Mouse (Mus musculus): Measurements from ENCODE around the gene Gns.

Gene Gns

DNA sequence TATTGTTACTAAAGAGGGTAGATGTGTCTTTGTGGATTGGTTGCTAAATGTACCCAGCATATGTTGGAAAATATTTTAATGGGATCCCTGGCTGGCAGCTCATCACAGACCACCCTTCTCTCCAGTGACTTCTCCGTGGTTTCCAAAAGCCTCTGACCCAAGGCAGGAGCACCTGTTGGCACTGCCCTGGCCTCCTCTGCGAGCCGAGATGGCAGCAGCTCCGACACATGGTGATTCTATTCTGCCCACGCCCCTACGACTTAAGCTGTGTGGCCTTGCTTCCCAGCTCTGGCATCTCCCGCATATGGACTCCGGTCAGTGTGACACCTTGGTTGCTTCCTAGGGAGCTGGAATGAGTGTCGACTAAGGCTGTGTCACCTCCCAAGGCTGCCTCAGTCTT lies 38.2 kb downstream of the Gns start:
- in situ Hi-C loops (cut with MseI, MboI): no loop called here

DNA sequence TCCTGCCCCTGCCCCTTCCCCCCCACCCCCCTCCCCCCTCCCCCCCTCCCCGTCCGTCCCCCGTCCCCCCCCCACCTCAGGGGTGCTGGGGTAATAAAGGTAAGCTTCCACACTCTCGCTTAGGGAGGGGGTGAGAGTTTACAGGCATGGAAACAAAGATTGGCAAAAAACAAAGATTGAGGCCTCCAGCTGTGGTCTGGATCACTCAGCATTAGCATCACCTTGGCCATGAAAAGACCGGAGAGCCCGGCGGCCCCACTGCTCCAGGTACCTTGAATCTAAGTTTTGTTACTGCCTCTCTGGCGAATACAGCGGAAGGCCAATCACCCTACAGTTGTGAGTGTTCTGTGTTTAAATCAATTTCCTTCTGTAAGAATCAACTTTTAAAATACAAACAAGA lies 39.1 kb downstream of the Gns start:
- in situ Hi-C loops (cut with MseI, MboI): no loop called here

- in situ Hi-C loops (cut with MseI, MboI): no loop called here
Measured at GRCm38 (mm10) chr10:121409717-121410116, 44.8 kb downstream of the Gns start.

GRCm38 (mm10) chr10:121411721-121412455 lies 47.0 kb downstream of the Gns start:
- in situ Hi-C loops (cut with MseI, MboI): no loop called here

GRCm38 (mm10) chr10:121412824-121413223 lies 47.9 kb downstream of the Gns start:
- in situ Hi-C loops (cut with MseI, MboI): no loop called here

DNA sequence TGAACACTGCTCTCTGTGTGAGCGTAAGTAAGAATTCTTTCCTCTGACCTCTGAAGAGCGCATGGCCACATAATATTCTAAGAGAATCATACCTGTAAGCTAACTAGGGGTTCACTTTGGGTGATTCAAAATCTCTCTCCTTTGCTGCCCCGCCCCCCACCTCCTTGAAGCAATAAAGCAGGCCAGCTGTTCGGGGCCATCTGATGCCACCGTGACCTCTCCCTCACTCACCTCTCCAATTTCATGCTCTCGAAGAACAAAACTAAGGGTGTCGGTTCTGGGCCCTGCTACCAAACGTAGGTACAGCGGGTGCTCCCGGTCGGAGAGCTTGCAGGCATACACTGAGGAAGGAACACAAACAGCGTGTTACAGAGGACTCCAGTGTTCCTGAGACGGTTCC lies 49.2 kb downstream of the Gns start:
- in situ Hi-C loops (cut with MseI, MboI): no loop called here

DNA sequence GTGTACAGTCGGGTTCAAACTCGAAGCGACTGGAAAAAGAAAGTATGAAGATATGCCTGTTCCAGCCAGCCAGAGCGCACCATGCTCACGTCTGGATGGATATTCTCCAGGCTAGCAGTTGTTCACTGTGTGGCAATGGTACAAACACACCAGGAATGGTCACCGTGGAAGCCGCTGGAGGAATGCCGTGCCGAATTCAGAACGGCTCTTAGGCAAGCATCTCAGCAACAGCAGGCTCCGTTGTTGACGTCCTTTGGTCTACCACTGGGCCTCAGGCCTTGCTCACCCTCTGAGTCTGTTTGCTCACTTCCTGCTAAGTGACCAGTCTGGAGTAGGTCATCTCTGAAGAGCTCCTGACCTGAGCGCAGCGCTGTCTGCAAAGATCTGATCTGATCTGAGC lies 53.9 kb downstream of the Gns start:
- in situ Hi-C loops (cut with MseI, MboI): no loop called here

- in situ Hi-C loops (cut with MseI, MboI): no loop called here
Measured at GRCm38 (mm10) chr10:121419640-121420470, 55.0 kb downstream of the Gns start.

DNA sequence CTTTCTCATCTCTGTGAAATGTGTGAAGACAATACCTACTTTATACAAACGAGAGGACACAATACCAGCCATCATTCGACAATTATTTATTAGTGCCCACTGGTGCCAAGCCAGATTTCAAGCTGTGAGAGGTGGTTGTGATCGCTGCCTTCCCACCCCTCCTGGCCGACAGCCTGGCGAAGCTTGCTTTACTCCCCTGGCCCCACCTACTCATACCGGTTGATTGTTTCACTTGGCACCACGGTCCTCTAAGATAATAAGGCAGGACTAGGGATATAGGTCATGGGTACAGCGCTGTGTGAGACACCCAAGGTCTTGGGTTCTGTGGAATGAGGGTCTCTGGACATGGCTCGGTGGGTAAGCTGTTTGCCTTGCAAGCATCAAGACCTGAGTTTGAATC lies 56.1 kb downstream of the Gns start:
- in situ Hi-C loops (cut with MseI, MboI): no loop called here

DNA sequence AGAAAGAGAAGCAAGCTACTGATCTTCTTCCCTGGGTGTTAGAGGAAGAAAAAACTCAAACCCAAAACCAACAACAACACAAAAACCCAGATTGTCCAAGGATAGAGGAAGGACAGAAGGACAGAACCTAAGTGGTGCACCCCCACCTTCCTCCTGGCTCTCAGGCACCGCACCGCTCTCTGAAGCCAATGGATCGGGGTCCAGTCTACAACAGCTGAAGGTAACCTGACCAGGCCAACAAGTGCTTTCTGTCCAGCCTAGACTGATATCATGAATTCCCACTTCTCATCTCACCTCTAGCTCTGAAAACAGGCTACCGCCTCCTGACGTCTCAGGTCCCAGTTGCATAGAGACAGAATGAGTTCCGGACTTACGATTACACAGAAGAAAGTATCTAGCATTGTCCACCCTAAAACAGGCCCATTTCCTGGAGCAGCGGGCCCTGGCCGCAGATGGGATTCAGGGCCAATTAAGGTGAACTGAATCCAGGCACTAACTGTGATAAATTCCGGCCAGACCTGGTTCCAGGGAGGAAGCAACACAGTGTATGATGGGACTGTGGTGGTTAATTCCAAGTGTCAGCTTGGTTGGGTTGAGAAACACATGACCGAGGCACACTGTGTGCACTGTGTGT lies 56.9 kb downstream of the Gns start:
- in situ Hi-C loops (cut with MseI, MboI): no loop called here

- in situ Hi-C loops (cut with MseI, MboI): no loop called here
Measured at GRCm38 (mm10) chr10:121422294-121422693, 57.4 kb downstream of the Gns start.

- in situ Hi-C loops (cut with MseI, MboI): no loop called here
Measured at GRCm38 (mm10) chr10:121423541-121424349, 58.9 kb downstream of the Gns start.

- in situ Hi-C loops (cut with MseI, MboI): no loop called here
Measured at GRCm38 (mm10) chr10:121424455-121424854, 59.6 kb downstream of the Gns start.

DNA sequence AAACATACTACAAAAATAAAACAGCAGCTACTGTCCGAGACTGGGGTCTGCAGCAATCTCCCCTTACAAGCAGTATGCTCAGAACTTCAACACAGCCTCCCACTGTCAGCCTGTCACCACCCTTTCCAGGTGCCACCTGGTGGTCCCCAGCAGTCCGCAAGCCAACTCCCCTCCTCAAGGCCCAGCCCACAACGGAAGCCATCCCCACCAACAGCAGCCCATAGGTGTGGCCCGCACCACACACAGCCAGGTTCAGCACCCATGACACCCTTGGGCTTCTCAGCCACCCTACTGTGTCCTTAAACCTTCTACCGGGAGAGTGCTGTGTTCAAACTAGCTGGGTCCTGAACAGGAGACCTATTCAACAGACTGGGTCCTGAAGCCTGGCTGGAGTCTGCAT lies 60.2 kb downstream of the Gns start:
- in situ Hi-C loops (cut with MseI, MboI): no loop called here

GRCm38 (mm10) chr10:121425506-121426025 lies 60.7 kb downstream of the Gns start:
- in situ Hi-C loops (cut with MseI, MboI): no loop called here

GRCm38 (mm10) chr10:121426458-121427070 lies 61.7 kb downstream of the Gns start:
- in situ Hi-C loops (cut with MseI, MboI): no loop called here

- in situ Hi-C loops (cut with MseI, MboI): no loop called here
Measured at GRCm38 (mm10) chr10:121427136-121427535, 62.2 kb downstream of the Gns start.

DNA sequence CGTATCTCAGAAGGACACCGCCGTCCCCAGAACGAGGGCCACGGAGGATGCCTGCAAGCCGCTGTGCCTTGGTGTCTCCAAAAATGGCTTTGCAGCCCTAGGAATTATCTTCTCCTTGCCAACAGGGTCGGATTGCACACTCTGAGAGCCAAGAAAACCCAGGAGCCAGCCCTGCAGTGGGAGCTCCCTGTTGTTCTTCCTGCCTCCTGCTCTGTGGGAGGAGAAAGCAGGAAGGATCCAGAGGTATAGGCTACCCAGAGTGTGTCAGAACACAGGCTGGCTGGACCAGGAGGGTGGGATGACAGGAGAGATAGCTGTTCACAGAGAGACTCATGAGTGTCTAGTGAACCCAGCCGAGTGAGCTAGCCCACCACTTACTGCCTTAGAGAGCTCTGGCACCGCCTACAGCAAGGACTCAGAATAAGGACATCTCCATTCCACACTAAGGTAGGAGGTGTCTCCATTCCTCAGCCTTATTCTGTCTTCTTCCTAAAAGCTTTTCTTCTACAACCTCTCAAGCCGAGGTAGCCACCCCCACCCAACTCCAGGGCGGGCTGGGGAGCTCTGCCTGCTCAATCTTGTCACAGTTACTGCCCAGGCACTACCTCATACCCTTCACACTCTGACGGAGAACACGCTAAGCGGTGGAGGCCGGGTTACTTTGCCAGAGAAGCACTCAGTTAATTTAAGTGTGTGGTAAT lies 63.3 kb downstream of the Gns start:
- in situ Hi-C loops (cut with MseI, MboI): no loop called here

- in situ Hi-C loops (cut with MseI, MboI): no loop called here
Measured at GRCm38 (mm10) chr10:121429089-121429488, 64.2 kb downstream of the Gns start.

GRCm38 (mm10) chr10:121429581-121429980 lies 64.7 kb downstream of the Gns start:
- in situ Hi-C loops (cut with MseI, MboI): no loop called here

Measured in mouse trophoblast stem cell (cell line).